Mouse (Mus musculus) megakaryocyte, embryonic 14.5 days (primary cell): Measurements from ENCODE around the gene Nptx2. TPM values are rescaled to one million over a fixed set of nuclear protein-coding genes. Genes with fewer than 3 reads are reported as not detected.

Experiments used
- H3K27me3 ChIP-seq: replicated peaks from 2 replicates; pipeline ENCODE3; 2012; ENCODE audit warnings: inconsistent platforms
- H3K36me3 ChIP-seq: replicated peaks from 2 replicates; pipeline ENCODE3; 2012; ENCODE audit warnings: low read length, inconsistent platforms, mixed read lengths
- H3K4me1 ChIP-seq: 2 replicates; pipeline ENCODE4 v1.6.1; 2012; ENCODE audit warnings: inconsistent platforms
- H3K4me3 ChIP-seq: replicated peaks from 2 replicates; pipeline ENCODE3; 2012; ENCODE audit warnings: moderate library complexity, mild to moderate bottlenecking, inconsistent platforms
- H3K9me3 ChIP-seq: 2 replicates; pipeline ENCODE4 v1.6.1; 2012; ENCODE audit warnings: inconsistent platforms
- FLI1 ChIP-seq: IDR thresholded peaks from 2 replicates; pipeline ENCODE4 v1.6.1; 2012; ENCODE audit warnings: low read length, inconsistent platforms, mixed read lengths
- GATA1 ChIP-seq: IDR thresholded peaks from 3 replicates; pipeline ENCODE4 v1.6.1; 2012; ENCODE audit warnings: mixed read lengths, low read length, inconsistent platforms, borderline replicate concordance
- polyA plus RNA-seq: library from polyadenylated mRNA; stranded (reverse); fragments of >175 nt; gene quantifications from 2 replicates; pipeline ENCODE4 v1.2.3, GENCODE M21; 2012; ENCODE audit warnings: low replicate concordance; ENCODE audit not compliant: insufficient read depth

Gene Nptx2
- polyA plus RNA-seq, 1 experiment = not detected

GRCm38 (mm10) chr5:144524774-144525173 is 20.9 kb upstream of the Nptx2 start:
- TF ChIP-seq GATA1 (no peak), FLI1 (no peak)
- Histone ChIP-seq H3K9me3 (peaks cover 5% of the 10 kb centered on the region), H3K4me3 (no peak overlapping the region), H3K4me1 (no peaks in the 10 kb centered on the region), H3K36me3 (no peaks in the 10 kb centered on the region), H3K27me3 (no peaks in the 10 kb centered on the region)

DNA sequence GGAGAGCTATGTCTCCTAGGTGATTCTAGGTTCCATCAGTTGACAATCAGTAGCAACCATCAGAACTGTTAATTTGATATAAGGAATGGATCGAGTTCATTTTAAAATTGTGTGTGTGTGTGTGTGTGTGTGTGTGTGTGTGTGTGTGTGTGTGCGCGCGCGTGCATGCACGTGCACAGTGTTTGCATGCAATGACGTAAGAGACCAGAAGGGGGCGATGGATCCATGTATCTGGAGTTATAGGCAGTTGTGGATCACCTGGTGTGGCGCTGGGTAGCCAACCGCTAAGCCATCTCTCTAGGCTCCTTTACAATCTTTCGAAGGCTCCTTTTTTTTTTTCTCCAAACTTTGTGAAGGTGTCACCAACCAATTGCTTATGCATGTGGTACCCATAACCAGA is 16.6 kb upstream of the Nptx2 start:
- Histone ChIP-seq H3K27me3 (no peaks in the 10 kb centered on the region), H3K36me3 (no peaks in the 10 kb centered on the region), H3K4me1 (no peaks in the 10 kb centered on the region), H3K4me3 (no peak overlapping the region), H3K9me3 (peaks cover 20% of the 10 kb centered on the region)
- TF ChIP-seq FLI1 (no peak), GATA1 (no peak)

DNA sequence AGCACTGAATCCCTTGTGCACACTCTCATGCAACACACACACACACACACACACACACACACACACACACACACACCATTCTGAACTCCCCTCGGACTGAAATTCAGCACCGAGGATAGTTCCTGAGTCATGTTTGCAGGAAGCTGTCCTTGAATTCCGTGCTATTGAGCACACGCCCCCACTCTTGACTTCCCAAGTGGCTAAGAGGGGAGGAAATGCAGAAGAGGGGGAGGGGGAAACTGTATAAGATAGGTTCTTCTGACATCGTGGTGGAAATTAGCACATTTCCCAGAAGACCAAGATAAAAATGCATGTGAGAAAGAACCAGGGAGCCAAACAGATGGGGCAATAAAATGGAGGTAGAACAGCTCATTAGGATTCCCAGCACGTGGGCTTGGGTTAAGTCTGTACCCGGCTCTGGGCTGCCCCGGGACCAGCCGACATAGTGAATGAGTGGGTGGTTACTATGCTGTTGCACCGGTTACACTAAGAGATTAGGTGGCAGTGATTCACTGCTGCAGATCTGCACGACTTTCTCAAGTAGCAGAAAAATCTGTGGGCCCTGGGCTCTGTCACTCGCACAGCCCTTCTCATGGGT is 2.9 kb upstream of the Nptx2 start:
- peaks cover 10% of the 10 kb centered on the region for H3K4me1 ChIP-seq
- H3K36me3 ChIP-seq = no peaks in the 10 kb centered on the region
- H3K27me3 ChIP-seq = peaks cover 34% of the 10 kb centered on the region
- H3K9me3 ChIP-seq = peaks cover 18% of the 10 kb centered on the region
- H3K4me3 ChIP-seq = no peak overlapping the region
- TF ChIP-seq FLI1 = no peak
- TF ChIP-seq GATA1 = no peak

DNA sequence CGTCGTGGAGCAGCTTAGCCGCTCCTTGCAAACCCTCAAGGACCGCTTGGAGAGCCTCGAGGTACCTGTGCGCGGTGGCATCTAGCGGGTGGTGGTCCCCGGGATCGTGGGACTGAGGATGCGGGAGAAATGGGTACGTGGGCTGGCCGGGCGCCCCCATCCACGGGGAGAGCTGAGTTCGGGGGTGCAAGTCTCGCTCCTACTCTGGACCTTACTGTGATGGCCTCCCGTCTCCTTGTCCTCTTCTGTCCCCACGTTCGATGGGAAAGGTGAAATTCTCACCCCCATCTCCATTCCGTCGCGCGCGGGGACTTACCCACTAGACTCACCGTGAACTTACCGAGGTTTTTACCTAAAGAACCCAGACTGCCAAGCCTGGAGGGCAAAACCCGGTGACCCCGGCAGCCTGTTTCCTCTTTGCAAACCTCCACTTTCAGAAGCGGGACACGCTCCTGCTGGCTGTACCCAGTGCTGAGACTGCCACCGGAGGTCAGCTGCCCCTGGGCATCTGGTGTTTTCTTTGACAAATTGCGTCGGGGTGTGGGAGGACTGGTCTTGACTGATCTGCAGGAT is 807 bp downstream of the Nptx2 start:
- Histone ChIP-seq H3K36me3 (no peaks in the 10 kb centered on the region), H3K4me1 (peaks cover 10% of the 10 kb centered on the region), H3K4me3 (no peak overlapping the region), H3K9me3 (peaks cover 18% of the 10 kb centered on the region), H3K27me3 (peaks cover 53% of the 10 kb centered on the region)
- TF ChIP-seq FLI1 = no peak
- no peak for TF ChIP-seq GATA1

GRCm38 (mm10) chr5:144547333-144547878 is 1.7 kb downstream of the Nptx2 start:
- Histone ChIP-seq H3K4me3 (no peak overlapping the region), H3K27me3 (peaks cover 53% of the 10 kb centered on the region), H3K36me3 (no peaks in the 10 kb centered on the region), H3K4me1 (peaks cover 10% of the 10 kb centered on the region), H3K9me3 (peaks cover 18% of the 10 kb centered on the region)
- TF ChIP-seq GATA1 = no peak
- no peak for TF ChIP-seq FLI1

DNA sequence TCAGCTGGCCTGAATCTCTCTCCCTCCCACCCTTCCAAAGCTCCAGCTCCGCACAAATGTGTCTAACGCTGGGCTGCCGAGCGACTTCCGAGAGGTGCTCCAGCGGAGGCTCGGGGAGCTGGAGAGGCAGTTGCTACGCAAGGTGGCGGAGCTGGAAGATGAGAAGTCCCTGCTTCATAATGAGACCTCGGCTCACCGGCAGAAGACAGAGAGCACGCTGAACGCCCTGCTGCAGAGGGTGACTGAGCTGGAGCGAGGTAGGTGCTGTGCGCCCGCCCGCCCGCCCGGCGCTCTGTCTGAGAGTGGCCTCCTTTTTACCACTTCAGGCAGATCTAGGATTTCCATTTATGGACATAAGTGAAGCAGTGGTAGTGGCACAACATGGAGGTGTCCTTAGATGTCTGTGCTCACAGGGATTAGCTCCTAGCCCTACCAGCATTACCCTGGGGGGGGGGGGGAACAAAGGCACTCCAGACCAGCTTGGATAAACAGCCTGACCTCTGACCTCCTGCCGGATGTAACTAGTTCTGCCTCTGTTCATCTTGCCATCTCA is 2.5 kb downstream of the Nptx2 start:
- Histone ChIP-seq H3K36me3 (no peaks in the 10 kb centered on the region), H3K27me3 (peaks cover 51% of the 10 kb centered on the region), H3K9me3 (peaks cover 17% of the 10 kb centered on the region), H3K4me3 (no peak overlapping the region), H3K4me1 (peaks cover 10% of the 10 kb centered on the region)
- no peak for TF ChIP-seq GATA1

GRCm38 (mm10) chr5:144550003-144550402 is 4.3 kb downstream of the Nptx2 start:
- TF ChIP-seq FLI1 (no peak), GATA1 (no peak)
- Histone ChIP-seq H3K9me3 (peaks cover 18% of the 10 kb centered on the region), H3K27me3 (peaks cover 47% of the 10 kb centered on the region), H3K36me3 (no peaks in the 10 kb centered on the region), H3K4me3 (no peak overlapping the region), H3K4me1 (peaks cover 10% of the 10 kb centered on the region)

DNA sequence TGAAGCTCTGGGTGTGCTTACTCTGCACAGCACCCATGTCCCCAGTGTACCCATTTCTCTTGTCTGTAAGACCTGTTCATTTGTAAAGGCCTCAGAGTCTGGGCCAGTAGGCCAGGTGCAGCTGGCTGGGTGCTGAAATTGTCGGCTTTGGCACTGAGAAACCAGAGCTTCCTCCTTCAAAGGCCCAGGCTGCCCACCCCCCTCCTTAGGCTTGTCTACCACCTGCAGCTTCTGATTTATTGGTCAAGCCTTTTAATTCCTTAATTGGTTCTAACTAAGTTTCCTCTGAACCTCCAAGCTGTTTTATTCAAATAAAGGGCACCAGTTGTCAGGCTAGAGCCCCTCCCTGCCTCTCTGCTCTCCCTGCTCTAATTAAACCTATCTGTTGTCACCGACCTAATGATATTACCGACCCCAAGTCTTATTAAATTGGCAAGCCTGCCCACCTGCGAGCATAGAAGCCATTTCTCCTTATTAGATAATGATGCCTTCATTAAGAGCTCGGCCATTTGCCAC is 5.0 kb downstream of the Nptx2 start:
- TF ChIP-seq GATA1 (no peak), FLI1 (no peak)
- Histone ChIP-seq H3K36me3 (no peaks in the 10 kb centered on the region), H3K27me3 (peaks cover 41% of the 10 kb centered on the region), H3K9me3 (peaks cover 18% of the 10 kb centered on the region), H3K4me1 (peaks cover 8% of the 10 kb centered on the region), H3K4me3 (no peak overlapping the region)

DNA sequence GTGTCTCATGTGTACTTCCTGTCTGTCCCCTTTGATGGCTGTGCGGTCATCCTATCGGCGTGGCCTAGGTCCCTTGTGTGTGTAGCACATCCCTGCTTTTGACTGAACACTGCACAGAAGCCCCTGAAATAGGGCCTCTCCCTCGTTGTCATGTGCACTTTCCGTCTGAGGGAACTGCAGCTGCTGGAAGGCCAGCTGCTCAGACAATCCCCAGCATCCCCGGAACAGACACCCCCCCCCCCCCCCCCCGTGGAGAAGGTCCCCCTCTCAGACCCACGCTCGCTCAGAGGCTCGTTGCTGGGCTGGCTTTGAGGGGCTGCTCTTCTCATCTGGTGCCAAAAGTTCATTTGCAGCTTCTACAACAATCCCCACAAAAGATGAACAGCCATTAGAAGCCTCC is 11.0 kb downstream of the Nptx2 start:
- no peak overlapping the region for H3K4me3 ChIP-seq
- no peaks in the 10 kb centered on the region for H3K4me1 ChIP-seq
- no peaks in the 10 kb centered on the region for H3K36me3 ChIP-seq
- H3K27me3 ChIP-seq = peaks cover 3% of the 10 kb centered on the region
- TF ChIP-seq GATA1 = no peak
- TF ChIP-seq FLI1 = no peak
- H3K9me3 ChIP-seq = peaks cover 25% of the 10 kb centered on the region; the same call in 1 of the 2 replicates

- H3K27me3 ChIP-seq = peaks cover 3% of the 10 kb centered on the region
- H3K36me3 ChIP-seq = no peaks in the 10 kb centered on the region
- no peak for TF ChIP-seq FLI1
- no peak for TF ChIP-seq GATA1
- no peaks in the 10 kb centered on the region for H3K4me1 ChIP-seq
- H3K4me3 ChIP-seq = no peak overlapping the region
- H3K9me3 ChIP-seq = peaks cover 25% of the 10 kb centered on the region; the same call in 1 of the 2 replicates
Measured at GRCm38 (mm10) chr5:144557363-144557762, 11.7 kb downstream of the Nptx2 start.
